Mouse (Mus musculus): ENCODE data around the gene Pclo.

GRCm38 (mm10) chr5:14833165-14833860, 318.6 kb downstream of the Pclo start:
- TF ChIP-seq CTCF (IDR thresholded peaks at IDR 0.05 in 2 of 3, conservative IDR thresholded peaks at IDR 0.05 in 1 of 3; ENCODE audit: control insufficient read depth in 1 of 3, insufficient read depth in 1 of 3, low read depth in 2 of 3, low read length in 3 of 3, poor library complexity in 1 of 3, severe bottlenecking in 1 of 3) (no peak), JUND (IDR thresholded peaks at IDR 0.05; ENCODE audit: low read depth, low read length) (no peak), GABPA (IDR thresholded peaks at IDR 0.05; ENCODE audit: low read depth, low read length) (no peak), BHLHE40 (IDR thresholded peaks at IDR 0.05; ENCODE audit: borderline replicate concordance, low read depth, low read length) (no peak), EP300 (IDR thresholded peaks at IDR 0.05; ENCODE audit: low read depth in 1 of 2, low read length in 2 of 2) (no peak), MEF2A (IDR thresholded peaks at IDR 0.05; ENCODE audit: extremely low read depth, insufficient replicate concordance, low read depth, low read length, poor library complexity, severe bottlenecking) (no peak), POLR2A (IDR thresholded peaks at IDR 0.05; ENCODE audit: control insufficient read depth in 1 of 2, insufficient read depth in 1 of 2, low read depth in 1 of 2, low read length in 2 of 2, poor library complexity in 1 of 2) (no peak), ELF1 (IDR thresholded peaks at IDR 0.05; ENCODE audit: low read depth, low read length) (no peak), HCFC1 (IDR thresholded peaks at IDR 0.05; ENCODE audit: low read depth, low read length) (no peak)
